Mouse (Mus musculus) CH12.LX (cell line): Measurements from ENCODE around the gene Tlr13. TPM values are rescaled to one million over a fixed set of nuclear protein-coding genes. Genes with fewer than 3 reads are reported as not detected.

Experiments
- DNase-seq: peaks from one replicate; pipeline ENCODE4 v3.0.0-alpha.2; 2013; ENCODE audit errors: extremely low read depth
- H3K27ac ChIP-seq: 2 replicates; pipeline ENCODE4 v1.5.1; 2012; ENCODE audit warnings: low read depth, mild to moderate bottlenecking, control low read depth, moderate library complexity; ENCODE audit not compliant: insufficient read depth
- H3K27me3 ChIP-seq: replicated peaks from 2 replicates; pipeline ENCODE3; 2012; ENCODE audit warnings: inconsistent platforms
- H3K36me3 ChIP-seq, 2 experiments: replicated peaks in 1 of 2; 2 replicates each; pipeline versions ENCODE3 to v1.6.1; 2012; ENCODE audit warnings: inconsistent platforms in 1 of 2, low read length in 1 of 2, mild to moderate bottlenecking in 1 of 2, mixed read lengths in 1 of 2, moderate library complexity in 1 of 2; ENCODE audit not compliant: control insufficient read depth in 1 of 2, insufficient read depth in 1 of 2
- H3K4me1 ChIP-seq, 2 experiments: 2 replicates each; pipeline ENCODE4 v1.6.1; 2012; ENCODE audit warnings: inconsistent platforms in 1 of 2, moderate library complexity in 1 of 2; ENCODE audit not compliant: insufficient read depth in 2 of 2, control insufficient read depth in 1 of 2
- H3K4me2 ChIP-seq: 2 replicates; pipeline ENCODE4 v1.6.1; 2012; ENCODE audit warnings: low read depth, mild to moderate bottlenecking, control low read depth; ENCODE audit not compliant: poor library complexity, insufficient read depth, severe bottlenecking
- H3K4me3 ChIP-seq, 3 experiments: fragments of 150-350 bp in 1 of 3; sonication (generic) in 1 of 3; replicated peaks in 1 of 3; 2 replicates each; pipeline versions ENCODE3 to v1.5.1; 2011 to 2012; ENCODE audit warnings: low read depth in 2 of 3, low read length in 2 of 3, mild to moderate bottlenecking in 2 of 3, moderate library complexity in 2 of 3, control low read depth in 1 of 3, improper control_type of control experiment in 1 of 3, inconsistent platforms in 1 of 3, mixed read lengths in 1 of 3; ENCODE audit not compliant: poor library complexity in 1 of 3
- H3K79me2 ChIP-seq: replicated peaks from 2 replicates; pipeline ENCODE4 v1.6.1; 2012; ENCODE audit warnings: mild to moderate bottlenecking, moderate library complexity; ENCODE audit not compliant: control insufficient read depth, poor library complexity, insufficient read depth, severe bottlenecking; ENCODE audit errors: extremely low read depth
- H3K9ac ChIP-seq: 2 replicates; pipeline ENCODE4 v1.6.1; 2012; ENCODE audit warnings: low read depth, mild to moderate bottlenecking, control low read depth, moderate library complexity; ENCODE audit not compliant: insufficient read depth
- H3K9me3 ChIP-seq: replicated peaks from 2 replicates; pipeline ENCODE3; 2012; ENCODE audit warnings: low read length, inconsistent platforms, mixed read lengths
- CTCF ChIP-seq, 2 experiments: IDR thresholded peaks in 1 of 2; conservative IDR thresholded peaks in 1 of 2; 2 replicates each; pipeline ENCODE4 v1.5.1; 2011 to 2012; ENCODE audit warnings: low read depth in 2 of 2, low read length in 2 of 2, improper control_type of control experiment in 1 of 2, inconsistent platforms in 1 of 2, mild to moderate bottlenecking in 1 of 2, moderate library complexity in 1 of 2
- EP300 ChIP-seq: IDR thresholded peaks from 2 replicates; pipeline ENCODE4 v1.6.1; 2011; ENCODE audit warnings: low read length, improper control_type of control experiment
- KAT2A ChIP-seq: IDR thresholded peaks from 2 replicates; pipeline ENCODE4 v1.6.1; 2012; ENCODE audit warnings: low read length, improper control_type of control experiment, inconsistent platforms; ENCODE audit not compliant: insufficient replicate concordance
- MAFK ChIP-seq: IDR thresholded peaks from 2 replicates; pipeline ENCODE4 v1.6.1; 2011; ENCODE audit warnings: low read length, improper control_type of control experiment; ENCODE audit not compliant: insufficient replicate concordance
- NELFE ChIP-seq: IDR thresholded peaks from 2 replicates; pipeline ENCODE4 v1.6.1; 2011; ENCODE audit warnings: low read depth, low read length, improper control_type of control experiment
- dilution Hi-C: fragments of 300-500 bp; cut with MboI; formaldehyde crosslinking; loops from 2 replicates; pipeline ENCODE4 v1.14.3; 2020; ENCODE audit warnings: low sequenced_read_pairs; ENCODE audit not compliant: extremely low pct_unique_long_range_greater_than_20kb, extremely low pct_ligation_motif_present
- in situ Hi-C: fragments of 300-500 bp; cut with MboI; formaldehyde crosslinking; loops from 3 replicates; pipeline ENCODE4 v1.14.3; 2019; ENCODE audit warnings: low sequenced_read_pairs, low pct_ligation_motif_present, low pct_unique_long_range_greater_than_20kb, mixed read lengths
- polyA plus RNA-seq: library from polyadenylated mRNA; unstranded; fragments of >175 nt; gene quantifications from 2 replicates; pipeline ENCODE4 v1.2.1, GENCODE M21; 2012; ENCODE audit warnings: low read depth; ENCODE audit not compliant: insufficient read length
- total RNA-seq, 2 experiments: library from RNA; depleted of rRNA; stranded (reverse); fragments of 300-350 nt in 1 of 2; fragments of >200 nt in 1 of 2; gene quantifications; 2 replicates each; pipeline ENCODE4 v1.2.3; 2012 to 2014

Gene Tlr13
- total and polyA plus RNA-seq, 3 experiments = not detected

DNA sequence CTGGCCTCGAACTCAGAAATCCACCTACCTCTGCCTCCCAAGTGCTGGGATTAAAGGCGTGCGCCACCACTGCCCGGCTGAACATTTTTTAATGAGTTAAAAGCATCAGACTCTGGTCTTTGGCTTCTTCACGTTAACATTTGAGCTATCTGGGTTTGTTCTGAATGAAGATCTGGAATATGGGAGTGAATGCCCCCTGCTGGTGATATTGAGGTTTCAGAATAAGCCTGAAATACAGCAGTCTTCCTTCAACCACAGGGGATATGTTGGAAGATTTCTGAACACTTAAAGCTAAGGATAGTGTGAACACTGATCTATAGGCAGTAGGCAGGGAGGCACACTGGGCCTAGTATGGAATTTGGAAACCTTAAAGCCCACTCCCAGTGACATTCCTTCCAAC, 55.9 kb downstream of the Tlr13 start:
- Histone ChIP-seq H3K9ac (no peak overlapping the region), H3K27me3 (no peaks in the 10 kb centered on the region), H3K4me3 (no peak overlapping the region), H3K9me3 (no peaks in the 10 kb centered on the region), H3K4me2 (no peak overlapping the region), H3K79me2 (peaks cover 9% of the 10 kb centered on the region), H3K4me1 (peaks cover 0 to 13% of the 10 kb centered on the region in 2 experiments; a peak in 2 of 4 replicates), H3K36me3 (peaks cover 57 to 80% of the 10 kb centered on the region in 2 experiments), H3K27ac (no peak overlapping the region)
- in situ Hi-C loops = no loop called here
- dilution Hi-C loops = no loop called here
- no peak for DNase-seq
- no peak for TF ChIP-seq KAT2A
- TF ChIP-seq CTCF (conservative IDR thresholded peaks at IDR 0.05 in 1 of 2, IDR thresholded peaks at IDR 0.05 in 1 of 2; ENCODE audit: low read depth in 2 of 2, low read length in 2 of 2) = peak in 1 of 2 experiments; percentile 29; a peak in 2 of 4 replicates
- no peak for TF ChIP-seq NELFE

DNA sequence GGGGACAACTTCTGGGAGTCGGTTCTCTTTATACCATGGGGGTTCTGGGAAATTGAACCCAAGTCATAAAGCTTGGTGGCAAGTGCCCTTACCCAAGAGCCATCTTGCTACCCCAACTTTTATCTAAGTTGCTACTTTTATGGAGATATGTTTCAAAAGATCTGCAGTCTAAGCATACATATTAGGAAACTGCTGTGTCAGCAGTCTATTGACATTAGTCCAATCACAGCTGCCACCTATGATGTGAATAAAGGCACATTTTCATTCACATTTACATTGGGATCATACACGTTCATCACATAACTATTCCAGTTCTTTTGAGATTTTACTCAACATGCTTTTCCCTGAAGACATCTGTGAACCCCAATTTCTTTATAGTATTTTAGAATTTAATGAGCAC, 66.1 kb downstream of the Tlr13 start:
- Histone ChIP-seq H3K36me3 (peaks cover 3 to 22% of the 10 kb centered on the region in 2 experiments), H3K4me1 (no peaks in the 10 kb centered on the region), H3K9ac (no peak overlapping the region), H3K4me2 (no peak overlapping the region), H3K79me2 (no peaks in the 10 kb centered on the region), H3K9me3 (no peaks in the 10 kb centered on the region), H3K27ac (no peak overlapping the region), H3K4me3 (no peak overlapping the region), H3K27me3 (no peaks in the 10 kb centered on the region)
- in situ Hi-C loops (no loop called here), dilution Hi-C loops (no loop called here)
- DNase-seq = no peak
- peak; percentile 89 for TF ChIP-seq MAFK
- no peak for TF ChIP-seq EP300

Other genes starting within 250 kb of the Tlr13 start
- 64.3 and 67.1 TPM in 2 replicates for gene Atrx, start 213.8 kb upstream of the Tlr13 start, total RNA-seq (2012; rRNA removed)
- 64.9 and 72.4 TPM in 2 replicates for gene Atrx, start 213.8 kb upstream of the Tlr13 start, total RNA-seq (2014; rRNA removed)
- 83.6 and 87.5 TPM in 2 replicates for gene Atrx, start 213.8 kb upstream of the Tlr13 start, polyA plus RNA-seq
- gene Magt1, start 131.3 kb upstream of the Tlr13 start, total RNA-seq (2012; rRNA removed) = 55.1 and 60.7 TPM in 2 replicates
- gene Magt1, start 131.3 kb upstream of the Tlr13 start, total RNA-seq (2014; rRNA removed) = 78.4 and 90.3 TPM in 2 replicates
- gene Magt1, start 131.3 kb upstream of the Tlr13 start, polyA plus RNA-seq = 48.5 and 64.5 TPM in 2 replicates
- gene Cox7b, start 127.5 kb upstream of the Tlr13 start, total RNA-seq (2012; rRNA removed) = 222 and 270 TPM in 2 replicates
- gene Cox7b, start 127.5 kb upstream of the Tlr13 start, total RNA-seq (2014; rRNA removed) = 593 and 712 TPM in 2 replicates
- 705 and 804 TPM in 2 replicates for gene Cox7b, start 127.5 kb upstream of the Tlr13 start, polyA plus RNA-seq
- gene Atp7a, start 115.9 kb upstream of the Tlr13 start, total RNA-seq (2012; rRNA removed) = 5.4 and 5.7 TPM in 2 replicates
- 2.2 and 2.6 TPM in 2 replicates for gene Atp7a, start 115.9 kb upstream of the Tlr13 start, total RNA-seq (2014; rRNA removed)
- gene Atp7a, start 115.9 kb upstream of the Tlr13 start, polyA plus RNA-seq = 3.9 and 4.0 TPM in 2 replicates
- 655 and 1,096 TPM in 2 replicates for gene Pgk1, start 43.9 kb downstream of the Tlr13 start, total RNA-seq (2012; rRNA removed)
- 1,645 and 1,646 TPM in 2 replicates for gene Pgk1, start 43.9 kb downstream of the Tlr13 start, total RNA-seq (2014; rRNA removed)
- 575 and 679 TPM in 2 replicates for gene Pgk1, start 43.9 kb downstream of the Tlr13 start, polyA plus RNA-seq
- gene Taf9b, start 78.0 kb downstream of the Tlr13 start, total RNA-seq (2012; rRNA removed) = 1.7 and 3.1 TPM in 2 replicates
- gene Taf9b, start 78.0 kb downstream of the Tlr13 start, total RNA-seq (2014; rRNA removed) = 6.8 and 7.6 TPM in 2 replicates
- gene Taf9b, start 78.0 kb downstream of the Tlr13 start, polyA plus RNA-seq = 3.8 and 4.3 TPM in 2 replicates
- not detected in 2 replicates for gene Fnd3c2, start 112.2 kb downstream of the Tlr13 start, total RNA-seq (2012; rRNA removed)
- gene Fnd3c2, start 112.2 kb downstream of the Tlr13 start, total RNA-seq (2014; rRNA removed) = not detected in 2 replicates
- not detected in 2 replicates for gene Fnd3c2, start 112.2 kb downstream of the Tlr13 start, polyA plus RNA-seq